Mouse (Mus musculus) hindbrain, embryonic 13.5 days (tissue): ENCODE data around the gene BC067074. TPM values are rescaled to one million over a fixed set of nuclear protein-coding genes. Genes with fewer than 3 reads are reported as not detected.

ENCODE experiments used
- ATAC-seq: fragments of 200-750 bp; cut with Nextera tagmentation; 2 replicates; pipeline ENCODE4 v1.8.0; 2017; ENCODE audit warnings: moderate TSS enrichment; ENCODE audit not compliant: low FRiP score
- H3K27ac ChIP-seq: fragments of 300-500 bp; sonication (generic); 2 replicates; pipeline ENCODE4 v1.5.1; 2015; ENCODE audit warnings: inconsistent platforms, mild to moderate bottlenecking, moderate library complexity
- H3K27me3 ChIP-seq: fragments of 300-500 bp; sonication (generic); 2 replicates; pipeline ENCODE4 v1.6.1; 2015; ENCODE audit warnings: mild to moderate bottlenecking, inconsistent platforms
- H3K36me3 ChIP-seq: fragments of 300-500 bp; sonication (generic); 2 replicates; pipeline ENCODE4 v1.6.1; 2015; ENCODE audit warnings: mild to moderate bottlenecking, inconsistent platforms
- H3K4me1 ChIP-seq: fragments of 300-500 bp; sonication (generic); replicated peaks from 2 replicates; pipeline ENCODE4 v1.6.1; 2015; ENCODE audit warnings: inconsistent platforms
- H3K4me2 ChIP-seq: fragments of 300-500 bp; sonication (generic); 2 replicates; pipeline ENCODE4 v1.6.1; 2015; ENCODE audit warnings: inconsistent platforms, mild to moderate bottlenecking, moderate library complexity
- H3K4me3 ChIP-seq: fragments of 300-500 bp; sonication (generic); 2 replicates; pipeline ENCODE4 v1.5.1; 2015; ENCODE audit warnings: mild to moderate bottlenecking, inconsistent platforms
- H3K9ac ChIP-seq: fragments of 300-500 bp; sonication (generic); 2 replicates; pipeline ENCODE4 v1.6.1; 2015; ENCODE audit warnings: mild to moderate bottlenecking, inconsistent platforms
- H3K9me3 ChIP-seq: fragments of 300-500 bp; sonication (generic); 2 replicates; pipeline ENCODE4 v1.6.1; 2016; ENCODE audit warnings: inconsistent platforms
- WGBS: fragments of 180-500 bp; shearing (Covaris S2); methylation state at CpG from one replicate; pipeline ENCODE4 v1.1.7; 2015; 5-methylcytosine and 5-hydroxymethylcytosine counted together
- polyA plus RNA-seq: library from polyadenylated mRNA; unstranded; fragments of >200 nt; fragmentation: Nextera tagmentation; extraction: Ambion mirVana; gene quantifications from 2 replicates; pipeline ENCODE4 v1.2.1, GENCODE M21; 2015

Gene BC067074
- polyA plus RNA-seq, 1 experiment from 2014 or later, result 0.96 TPM

DNA sequence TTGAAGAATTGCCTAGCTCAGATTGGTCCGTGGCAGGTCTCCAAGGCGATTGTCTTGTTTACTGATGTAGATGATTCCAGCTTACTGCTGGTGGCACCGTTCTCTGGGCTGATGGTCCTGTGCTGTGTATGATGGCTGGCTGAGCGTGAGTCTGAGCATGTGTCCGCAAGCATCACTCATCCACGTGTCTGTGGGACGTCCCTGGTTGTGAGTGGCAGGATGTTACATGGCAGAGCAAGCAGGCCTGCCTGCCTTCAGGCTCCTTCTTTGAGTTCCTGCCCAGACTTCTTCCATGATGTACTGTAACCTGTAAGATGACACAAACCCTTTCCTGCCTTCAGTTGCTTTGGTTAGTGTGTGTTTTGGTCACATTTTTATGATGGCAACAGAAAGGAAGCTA, 5.8 kb upstream of the BC067074 start:
- Histone ChIP-seq H3K4me1 (no peaks in the 10 kb centered on the region), H3K9ac (no peak overlapping the region), H3K9me3 (no peaks in the 10 kb centered on the region), H3K27ac (no peak overlapping the region), H3K4me2 (no peak overlapping the region), H3K27me3 (peaks cover 8% of the 10 kb centered on the region), H3K36me3 (no peaks in the 10 kb centered on the region), H3K4me3 (no peak overlapping the region)
- ATAC-seq, result no peak
- 89% methylated on average over 7 of the region's 7 CpGs for WGBS

DNA sequence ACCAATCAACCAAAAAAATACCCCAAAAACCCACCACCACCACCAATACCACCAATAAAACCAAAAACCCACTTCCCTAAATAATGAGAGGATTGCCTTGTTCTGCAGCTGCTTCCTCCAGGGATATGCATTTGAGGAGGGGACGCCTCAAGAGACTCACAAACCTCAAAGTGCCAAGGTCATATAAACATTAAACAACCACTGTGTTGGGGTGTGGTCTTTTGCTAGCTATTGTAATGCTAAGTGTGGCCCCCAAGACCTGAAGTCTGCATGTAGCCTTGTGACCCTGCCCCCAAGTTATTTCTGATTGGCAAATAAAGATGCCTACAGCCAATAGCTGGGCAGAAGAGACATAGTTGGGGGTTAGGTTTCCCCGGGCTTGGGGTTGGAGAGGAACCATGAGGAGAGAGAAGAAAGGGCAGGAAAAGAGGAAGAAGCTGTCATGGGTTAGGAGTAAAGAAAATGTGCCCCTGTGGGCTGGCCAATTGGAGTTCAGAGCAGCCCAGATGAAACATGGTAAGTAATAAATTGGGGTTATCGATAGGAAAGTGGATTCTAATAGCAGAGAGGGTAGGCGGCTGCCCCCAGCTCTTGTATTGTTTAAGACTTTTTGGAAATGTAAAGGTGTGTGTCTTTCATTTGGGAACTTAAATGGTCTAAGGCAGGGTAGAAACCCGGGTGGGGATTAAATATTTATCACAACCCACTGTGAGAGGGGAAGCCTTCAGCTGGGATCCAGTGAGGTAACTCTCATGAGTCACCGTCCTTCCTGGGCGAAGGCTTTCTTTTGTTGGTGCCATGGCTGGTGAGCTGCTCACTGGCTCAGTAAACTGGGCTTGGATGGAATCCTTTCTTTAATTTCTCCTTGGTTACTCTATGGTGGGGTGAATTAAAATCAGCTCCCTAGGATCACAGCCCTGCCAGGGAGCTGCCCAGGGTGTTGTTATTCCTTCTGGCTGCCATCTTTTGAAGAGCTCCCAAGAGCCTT, 4.5 kb upstream of the BC067074 start:
- WGBS, result 90% methylated on average over 7 of the region's 7 CpGs
- peaks cover 22% of the 10 kb centered on the region for H3K27me3 ChIP-seq
- H3K9ac ChIP-seq, result no peak overlapping the region
- no peaks in the 10 kb centered on the region for H3K9me3 ChIP-seq
- H3K4me2 ChIP-seq, result no peak overlapping the region
- H3K4me3 ChIP-seq, result no peak overlapping the region
- no peak for ATAC-seq
- peaks cover 9% of the 10 kb centered on the region for H3K4me1 ChIP-seq
- H3K36me3 ChIP-seq, result no peaks in the 10 kb centered on the region
- peak overlapping the region; percentile 26; the same call in 1 of the 2 replicates for H3K27ac ChIP-seq

DNA sequence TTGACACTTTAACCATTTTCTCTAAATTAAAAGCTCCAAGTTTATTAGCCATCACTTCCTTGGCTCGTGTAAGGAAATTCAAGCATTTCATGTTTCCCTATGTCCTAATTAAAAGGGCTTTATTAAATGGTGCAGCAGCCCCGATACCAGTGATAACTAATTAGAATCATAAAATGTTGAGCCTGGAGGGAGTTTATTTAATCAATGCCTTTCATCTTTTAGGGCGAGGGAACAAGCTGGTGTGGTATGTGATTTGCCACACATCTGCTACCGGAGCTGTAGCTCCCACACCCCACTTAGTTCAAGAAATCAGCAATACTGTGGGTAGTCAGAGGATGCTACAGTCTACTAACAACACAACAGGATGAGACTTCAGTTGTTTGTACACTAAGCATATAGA, 3.2 kb upstream of the BC067074 start:
- Histone ChIP-seq H3K4me1 (peaks cover 10% of the 10 kb centered on the region), H3K9me3 (no peaks in the 10 kb centered on the region), H3K4me2 (no peak overlapping the region), H3K27me3 (peaks cover 34% of the 10 kb centered on the region), H3K36me3 (no peaks in the 10 kb centered on the region), H3K9ac (no peak overlapping the region), H3K4me3 (no peak overlapping the region), H3K27ac (no peak overlapping the region)
- ATAC-seq, result no peak
- 48% methylated on average over 4 of the region's 4 CpGs for WGBS

DNA sequence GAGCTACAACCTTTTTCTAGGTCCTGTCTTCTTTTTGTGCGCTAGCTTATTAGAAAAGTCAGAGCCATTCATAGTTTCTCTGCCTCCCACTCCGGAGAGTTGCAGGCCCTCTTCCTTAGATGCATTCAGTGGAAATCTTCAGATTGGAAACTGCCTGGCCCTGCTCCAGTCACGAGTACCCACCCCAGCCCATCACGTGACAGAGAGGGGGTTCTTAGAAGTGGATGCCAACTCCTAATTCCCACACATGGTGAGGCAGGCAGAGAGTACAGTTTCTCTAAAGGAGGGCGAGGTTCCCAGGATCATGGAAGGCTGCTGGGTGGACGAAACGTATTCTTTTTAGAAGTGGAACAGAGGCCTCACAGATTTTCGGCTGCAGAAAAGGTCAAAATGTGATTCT, 958 bp upstream of the BC067074 start:
- H3K9me3 ChIP-seq, result no peaks in the 10 kb centered on the region
- 79% methylated on average over 8 of the region's 8 CpGs for WGBS

DNA sequence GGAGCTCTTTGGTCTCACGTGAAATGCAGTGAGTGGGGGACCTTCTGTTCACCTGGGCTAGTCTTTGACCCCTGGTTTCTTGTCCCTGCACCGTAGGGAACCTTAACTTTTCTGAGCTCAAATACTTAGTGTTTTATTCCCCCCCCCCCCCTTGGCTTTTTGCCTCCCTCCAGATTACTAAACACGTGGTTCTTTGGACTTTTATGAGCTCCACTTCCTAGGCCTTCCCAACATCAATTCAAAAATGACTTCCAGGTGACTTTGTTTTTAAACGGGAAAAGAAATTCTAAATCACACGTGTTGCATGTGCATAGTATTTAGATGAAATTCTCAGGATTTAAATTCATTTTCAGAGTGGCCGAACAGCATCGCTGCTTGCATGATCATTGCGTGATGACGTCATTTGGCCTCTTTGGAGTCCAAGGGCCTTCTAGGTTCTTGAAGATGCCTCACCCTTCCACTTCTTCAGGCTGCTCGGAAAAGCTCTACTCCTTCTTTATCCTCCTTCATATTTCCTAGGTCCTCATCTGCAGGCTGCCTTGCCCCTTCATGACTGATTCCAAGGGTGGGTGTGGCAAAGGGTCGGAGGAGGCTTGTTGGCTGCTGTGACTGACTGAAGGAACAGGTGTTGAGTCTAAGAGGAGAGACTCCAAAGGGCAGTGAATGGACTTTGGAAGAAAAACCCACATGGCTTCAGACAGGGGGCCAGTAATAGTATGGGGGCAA, 911 bp downstream of the BC067074 start:
- Histone ChIP-seq H3K27me3 (peaks cover 40% of the 10 kb centered on the region), H3K9me3 (no peaks in the 10 kb centered on the region), H3K4me3 (peak overlapping the region; percentile 58), H3K36me3 (no peaks in the 10 kb centered on the region), H3K9ac (peak overlapping the region; percentile 78), H3K4me1 (peaks cover 10% of the 10 kb centered on the region), H3K27ac (no peak overlapping the region), H3K4me2 (peak overlapping the region; percentile 94)
- whole genome bisulfite sequencing, result 64% methylated on average over 11 of the region's 11 CpGs
- ATAC-seq, result no peak

More for the DNA sequence above, 958 bp upstream of the BC067074 start:
- peaks cover 10% of the 10 kb centered on the region for H3K4me1 ChIP-seq
- H3K4me3 ChIP-seq, result no peak overlapping the region
- H3K36me3 ChIP-seq, result no peaks in the 10 kb centered on the region
- H3K27ac ChIP-seq, result no peak overlapping the region
- no peak overlapping the region for H3K4me2 ChIP-seq
- H3K27me3 ChIP-seq, result peaks cover 40% of the 10 kb centered on the region
- no peak overlapping the region for H3K9ac ChIP-seq
- no peak for ATAC-seq

DNA sequence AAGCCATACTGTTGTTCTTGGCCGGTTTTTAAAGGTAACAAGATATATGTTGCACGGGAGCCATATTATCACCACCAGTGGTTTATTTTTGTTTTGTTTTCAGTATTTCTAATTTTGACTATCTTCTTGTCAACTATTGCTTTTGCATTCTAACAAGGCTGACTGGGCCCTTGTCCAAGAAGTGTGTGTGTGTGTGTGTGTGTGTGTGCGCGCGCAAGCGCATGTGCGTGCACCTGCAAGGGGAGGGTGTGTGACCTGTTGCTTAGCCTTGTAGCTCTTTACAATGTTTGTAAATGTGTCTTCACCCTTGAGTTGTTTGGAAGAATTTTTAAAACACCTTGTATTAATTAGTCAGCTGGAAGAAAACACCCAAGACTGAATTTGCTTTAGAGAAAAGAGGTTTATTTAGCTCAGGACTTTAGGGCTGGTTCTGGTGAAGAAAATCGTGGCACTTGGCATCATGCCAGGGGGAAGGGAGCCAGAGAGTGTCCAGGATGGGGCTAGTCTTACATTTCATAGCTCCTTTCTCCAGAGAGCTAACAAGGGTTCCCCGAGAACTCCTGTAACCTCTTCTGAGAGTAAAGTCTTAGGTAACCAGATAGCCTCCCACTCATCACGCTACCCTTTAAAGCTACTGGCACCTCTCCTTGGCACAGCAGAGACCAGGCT, 3.0 kb downstream of the BC067074 start:
- H3K27ac ChIP-seq, result no peak overlapping the region
- no peaks in the 10 kb centered on the region for H3K9me3 ChIP-seq
- H3K4me2 ChIP-seq, result no peak overlapping the region
- no peak overlapping the region for H3K4me3 ChIP-seq
- H3K27me3 ChIP-seq, result peaks cover 40% of the 10 kb centered on the region
- H3K9ac ChIP-seq, result no peak overlapping the region
- WGBS, result 88% methylated on average over 10 of the region's 10 CpGs
- no peaks in the 10 kb centered on the region for H3K36me3 ChIP-seq
- H3K4me1 ChIP-seq, result peaks cover 10% of the 10 kb centered on the region
- no peak for ATAC-seq

DNA sequence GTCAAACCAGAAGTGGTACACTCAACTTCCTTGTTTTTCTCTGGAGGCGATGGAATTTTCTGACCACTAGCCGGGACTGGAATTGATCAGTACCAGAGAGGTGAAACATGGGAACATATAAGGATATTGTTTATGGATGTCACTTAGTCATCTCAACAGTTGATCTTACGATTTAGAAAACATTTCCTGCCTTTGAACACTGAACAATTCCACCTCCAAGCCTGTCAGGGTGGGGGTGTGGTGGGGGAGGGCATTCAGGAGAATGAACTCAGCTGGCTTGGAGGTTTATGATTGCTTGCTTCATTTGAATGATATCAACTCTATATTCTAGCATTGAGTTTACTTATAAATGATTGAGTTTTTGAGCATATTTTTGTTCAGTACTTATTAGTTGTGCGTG, 13.6 kb downstream of the BC067074 start:
- Histone ChIP-seq H3K9ac (no peak overlapping the region), H3K27ac (no peak overlapping the region), H3K4me3 (no peak overlapping the region), H3K36me3 (no peaks in the 10 kb centered on the region), H3K9me3 (no peaks in the 10 kb centered on the region), H3K4me1 (no peaks in the 10 kb centered on the region), H3K4me2 (no peak overlapping the region), H3K27me3 (no peaks in the 10 kb centered on the region)
- 92% methylated on average over 4 of the region's 4 CpGs for WGBS
- no peak for ATAC-seq

DNA sequence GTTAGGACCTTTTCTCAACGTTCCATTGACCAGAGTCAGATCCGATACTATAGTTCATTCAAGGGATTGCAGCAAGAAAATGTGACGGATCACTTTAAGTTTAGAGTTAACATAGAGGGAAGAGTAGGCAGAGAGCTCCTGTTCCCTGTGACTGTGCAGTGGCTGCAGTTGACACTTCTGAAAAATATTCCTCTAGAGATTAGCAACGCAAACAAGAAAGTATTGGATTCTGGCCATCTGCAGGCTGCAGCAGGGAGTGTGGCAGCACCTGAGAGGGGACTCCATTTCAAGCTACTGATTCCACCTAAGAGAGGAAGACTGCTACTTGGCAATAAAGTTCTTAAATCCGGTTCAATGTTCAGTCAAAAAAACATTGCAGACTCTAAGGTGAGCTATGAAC, 26.6 kb downstream of the BC067074 start:
- 90% methylated on average over 5 of the region's 5 CpGs for WGBS
- Histone ChIP-seq H3K4me2 (no peak overlapping the region), H3K4me3 (no peak overlapping the region), H3K27me3 (no peaks in the 10 kb centered on the region), H3K36me3 (no peaks in the 10 kb centered on the region), H3K9me3 (no peaks in the 10 kb centered on the region), H3K9ac (no peak overlapping the region), H3K4me1 (0 out of 2 replicates have a peak, but pooled peaks cover 3% of the 10 kb centered on the region), H3K27ac (no peak overlapping the region)
- no peak for ATAC-seq

DNA sequence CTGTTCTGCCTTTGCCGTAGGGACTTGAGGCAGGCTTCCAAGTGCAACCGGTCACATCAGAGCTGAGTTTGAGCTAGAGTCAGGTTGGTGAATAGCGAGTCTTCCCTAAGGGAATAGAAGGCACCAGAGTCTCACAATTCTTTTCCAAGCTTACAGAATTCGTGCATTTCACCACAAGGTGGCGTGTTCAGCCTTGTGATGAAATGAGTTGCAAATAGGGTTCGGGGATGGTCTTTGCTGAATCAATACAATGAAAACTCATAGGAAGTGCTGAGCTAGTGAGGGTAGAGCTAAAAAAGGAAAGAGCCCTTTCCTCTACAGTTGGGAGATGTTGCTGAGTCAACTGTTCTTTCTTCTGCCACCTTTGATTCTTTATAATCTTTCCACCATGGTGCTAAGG, 29.0 kb downstream of the BC067074 start:
- 0 out of 2 replicates have a peak, but pooled peaks cover 3% of the 10 kb centered on the region for H3K4me1 ChIP-seq
- no peaks in the 10 kb centered on the region for H3K27me3 ChIP-seq
- no peak overlapping the region for H3K4me2 ChIP-seq
- no peaks in the 10 kb centered on the region for H3K36me3 ChIP-seq
- 0 out of 2 replicates have a peak, but pooled peaks have one; percentile 28 for ATAC-seq
- no peak overlapping the region for H3K27ac ChIP-seq
- WGBS, result 20% methylated on average over 6 of the region's 6 CpGs
- no peak overlapping the region for H3K4me3 ChIP-seq
- H3K9ac ChIP-seq, result no peak overlapping the region
- H3K9me3 ChIP-seq, result no peaks in the 10 kb centered on the region

DNA sequence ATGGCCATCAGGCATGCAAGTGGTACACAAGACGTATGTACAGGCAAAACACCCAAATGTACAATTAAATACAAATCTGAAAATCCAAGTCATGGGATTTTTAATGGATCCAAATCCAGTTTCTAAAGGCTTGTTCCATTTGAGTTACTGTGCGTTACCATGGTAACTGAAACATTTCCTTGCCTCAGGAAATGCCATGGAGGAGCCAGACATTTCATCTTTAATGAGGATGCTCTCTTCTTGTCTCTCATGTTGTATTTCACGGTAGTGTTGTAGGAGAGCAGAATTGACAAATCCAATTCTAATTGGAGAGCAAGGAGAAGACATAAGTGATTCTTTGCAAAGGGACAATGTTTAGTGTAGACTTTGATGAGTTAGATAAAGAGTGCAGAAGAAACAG, 31.3 kb downstream of the BC067074 start:
- H3K36me3 ChIP-seq, result no peaks in the 10 kb centered on the region
- no peak overlapping the region for H3K27ac ChIP-seq
- H3K9ac ChIP-seq, result no peak overlapping the region

DNA sequence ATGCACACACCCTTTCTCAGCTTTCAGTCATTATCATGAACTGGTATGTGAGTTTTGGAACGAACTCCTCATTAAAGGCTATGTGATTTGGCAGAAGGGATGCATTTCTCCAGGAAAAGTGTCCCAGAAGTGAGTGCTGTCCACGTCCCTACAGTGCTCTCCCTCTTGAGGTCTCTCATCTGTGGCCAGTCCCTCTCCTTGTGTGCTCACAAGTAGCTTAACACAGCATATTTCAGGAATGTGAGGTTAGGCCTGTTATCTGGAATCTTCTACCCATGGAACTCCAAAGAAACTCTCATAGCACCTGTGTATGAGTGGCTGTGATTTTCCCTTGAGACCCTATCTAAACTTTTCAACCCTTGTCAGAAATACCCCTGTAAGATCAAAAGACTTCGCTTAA, 32.7 kb downstream of the BC067074 start:
- no peak overlapping the region for H3K4me2 ChIP-seq
- no peaks in the 10 kb centered on the region for H3K27me3 ChIP-seq
- H3K9me3 ChIP-seq, result peaks cover 6% of the 10 kb centered on the region; the same call in 1 of the 2 replicates
- no peak overlapping the region for H3K27ac ChIP-seq
- no peaks in the 10 kb centered on the region for H3K36me3 ChIP-seq
- 0 out of 2 replicates have a peak, but pooled peaks cover 3% of the 10 kb centered on the region for H3K4me1 ChIP-seq
- H3K4me3 ChIP-seq, result no peak overlapping the region
- no peak for ATAC-seq
- no peak overlapping the region for H3K9ac ChIP-seq
- 73% methylated on average over 3 of the region's 3 CpGs for WGBS

More for the DNA sequence above, 31.3 kb downstream of the BC067074 start:
- 0 out of 2 replicates have a peak, but pooled peaks cover 3% of the 10 kb centered on the region for H3K4me1 ChIP-seq
- ATAC-seq, result no peak
- H3K4me2 ChIP-seq, result no peak overlapping the region
- WGBS, result 82% methylated on average over 3 of the region's 3 CpGs
- no peak overlapping the region for H3K4me3 ChIP-seq
- no peaks in the 10 kb centered on the region for H3K27me3 ChIP-seq
- no peaks in the 10 kb centered on the region for H3K9me3 ChIP-seq

DNA sequence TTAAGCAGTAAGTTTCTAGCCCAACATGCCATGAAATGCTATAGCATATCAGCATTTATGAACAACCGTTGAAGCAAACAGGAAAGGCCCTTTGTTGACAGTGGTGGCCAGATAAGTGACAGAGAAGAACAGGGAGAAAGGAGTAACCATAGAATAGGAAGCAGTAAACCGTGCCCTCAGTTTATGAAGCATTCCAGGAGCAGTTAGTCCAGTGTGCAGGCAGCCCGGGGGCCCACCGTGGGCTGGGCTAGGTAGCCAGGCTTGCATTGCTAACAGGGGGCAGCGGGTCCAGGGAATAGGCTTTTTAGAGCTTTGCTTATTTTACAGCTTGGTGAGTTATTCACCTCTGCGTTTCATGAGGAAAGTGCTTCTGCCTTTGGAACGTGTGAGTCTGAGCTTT, 39.3 kb downstream of the BC067074 start:
- no peaks in the 10 kb centered on the region for H3K27me3 ChIP-seq
- H3K4me3 ChIP-seq, result no peak overlapping the region
- H3K4me2 ChIP-seq, result no peak overlapping the region
- H3K36me3 ChIP-seq, result no peaks in the 10 kb centered on the region
- 76% methylated on average over 7 of the region's 7 CpGs for WGBS
- no peaks in the 10 kb centered on the region for H3K4me1 ChIP-seq
- H3K27ac ChIP-seq, result no peak overlapping the region
- H3K9me3 ChIP-seq, result peaks cover 6% of the 10 kb centered on the region; the same call in 1 of the 2 replicates
- no peak overlapping the region for H3K9ac ChIP-seq
- ATAC-seq, result no peak
